Mouse (Mus musculus): Measurements from ENCODE around the gene Cdk2ap2.
"Not testable (repeated sequence)": the region's sequence is repeated elsewhere in the genome, so short reads cannot be mapped to it uniquely, and the experiment has no call there.

- not testable (repeated sequence) for TF ChIP-seq CTCF (IDR thresholded peaks at IDR 0.05; ENCODE audit: borderline replicate concordance, control insufficient read depth, extremely low read depth, insufficient read depth, low read length, poor library complexity); POLR2A (IDR thresholded peaks at IDR 0.05; ENCODE audit: control insufficient read depth, extremely low read depth, insufficient read depth, low read length, poor library complexity)
These were observed 32.5 kb upstream of the Cdk2ap2 start for GRCm38 (mm10) chr19:4064501-4064900.

Data from thymus, adult 2 months (tissue).